Mouse (Mus musculus) fibroblast of lung, adult 2 months (primary cell): ENCODE results near the gene Zfp526.

Experiments
- DNase-seq: peaks from one replicate; pipeline ENCODE4 v3.0.0-alpha.2; 2011; ENCODE audit warnings: low read depth

Gene Zfp526

GRCm38 (mm10) chr7:25267751-25268463 is 46.7 kb downstream of the Zfp526 start:
- peak; percentile 100 for DNase-seq

GRCm38 (mm10) chr7:25268588-25268987 is 47.4 kb downstream of the Zfp526 start:
- no peak for DNase-seq

- DNase-seq: no peak
Measured at GRCm38 (mm10) chr7:25269029-25269428, 47.8 kb downstream of the Zfp526 start.

- no peak for DNase-seq
Measured at GRCm38 (mm10) chr7:25269545-25270271, 48.5 kb downstream of the Zfp526 start.

GRCm38 (mm10) chr7:25270652-25271633 is 49.7 kb downstream of the Zfp526 start:
- no peak for DNase-seq

GRCm38 (mm10) chr7:25271651-25272444 is 50.6 kb downstream of the Zfp526 start:
- DNase-seq: no peak

GRCm38 (mm10) chr7:25272445-25273258 is 51.4 kb downstream of the Zfp526 start:
- DNase-seq: no peak

GRCm38 (mm10) chr7:25273259-25274241 is 52.3 kb downstream of the Zfp526 start:
- no peak for DNase-seq

GRCm38 (mm10) chr7:25274571-25274970 is 53.3 kb downstream of the Zfp526 start:
- no peak for DNase-seq

- DNase-seq: no peak
Measured at GRCm38 (mm10) chr7:25274996-25275395, 53.8 kb downstream of the Zfp526 start.

- no peak for DNase-seq
Measured at GRCm38 (mm10) chr7:25275555-25276298, 54.5 kb downstream of the Zfp526 start.
